Mouse (Mus musculus): ENCODE measurements at regions not wholly inside any gene's neighbourhood (a gene's known extent, or its start where the extent isn't known, plus 50 kb on each side); places are given as distances from the start of the nearest gene placed in this dataset.

DNA sequence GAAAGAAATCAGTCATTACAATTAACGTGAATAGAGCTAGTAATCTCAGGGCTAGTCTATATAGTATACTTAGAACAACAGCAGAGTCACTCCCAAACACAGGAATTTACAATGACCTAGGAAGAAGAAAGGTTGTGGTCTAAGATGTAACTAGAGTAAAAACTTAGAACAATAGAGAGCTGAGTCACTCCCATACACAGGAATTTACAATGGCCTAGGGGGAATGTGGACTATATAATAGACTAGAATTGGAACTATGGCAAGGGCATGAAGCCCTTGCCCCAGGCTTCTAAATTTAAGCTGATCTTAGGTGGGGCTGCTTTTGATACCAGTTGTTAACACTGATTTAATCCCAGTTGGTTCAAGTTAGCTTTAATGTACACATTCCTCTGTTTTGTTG, 1956.9 kb upstream of the Cdh20 start:
- DNase-seq = no peak

DNA sequence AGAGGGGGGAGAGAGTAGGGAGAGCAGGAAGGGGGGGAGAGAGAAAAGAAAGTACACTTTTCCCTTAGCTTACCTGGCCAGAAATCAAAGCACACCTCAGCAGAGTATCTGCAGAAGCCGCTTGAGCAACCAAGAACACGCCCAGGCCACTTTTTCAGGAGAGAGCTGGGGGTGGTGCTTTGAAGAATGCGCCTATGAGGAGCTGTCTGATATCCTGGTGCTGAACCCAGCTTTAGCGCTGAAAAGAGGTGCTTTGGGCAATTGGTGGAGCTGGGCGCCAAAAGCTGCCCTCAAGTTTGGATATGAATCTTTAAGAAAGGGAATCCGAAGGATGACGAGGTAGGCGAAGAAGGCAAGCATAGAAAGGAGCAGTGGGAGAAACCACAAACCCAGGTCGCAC, 1943.3 kb upstream of the Cdh20 start:
- peak in 1 of 2 experiments; percentile 2 for DNase-seq

DNA sequence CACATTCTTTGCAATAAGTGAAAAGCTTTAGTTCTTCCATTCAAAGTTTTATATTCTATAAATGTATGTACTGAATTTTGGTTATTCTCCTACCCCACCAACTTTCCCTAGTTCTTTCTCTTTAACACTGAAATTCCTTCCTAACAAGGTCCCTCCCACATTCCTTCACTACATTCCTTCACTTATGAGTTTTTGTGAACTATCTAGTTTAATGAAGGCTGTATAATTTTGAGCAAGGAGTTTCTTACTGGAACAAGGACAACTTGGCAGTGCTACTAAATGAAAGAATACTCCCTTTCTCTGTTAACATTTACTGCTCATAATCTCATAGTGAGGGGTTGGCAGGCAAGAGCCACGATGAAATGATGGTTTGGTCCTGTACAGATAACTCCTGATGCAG, 1905.9 kb upstream of the Cdh20 start:
- DNase-seq = no peak

DNA sequence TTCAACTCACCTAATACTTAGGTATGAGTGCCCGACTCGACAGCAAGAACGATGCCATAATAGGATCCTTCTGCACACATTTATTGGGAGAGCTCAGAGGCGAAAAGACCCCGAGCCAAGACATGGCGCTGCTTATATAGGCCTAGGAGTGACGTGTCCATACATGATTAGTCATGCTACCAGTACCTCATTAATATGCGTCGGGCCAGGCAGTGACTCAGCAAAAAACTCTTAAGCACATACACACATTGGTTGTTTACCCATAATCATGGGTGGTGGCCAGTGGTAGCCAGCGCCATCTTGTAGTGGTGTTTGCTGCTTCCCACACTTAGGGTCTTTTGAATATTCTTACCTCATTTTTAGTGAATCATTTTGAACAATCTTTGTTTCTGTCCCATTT, 1889.2 kb upstream of the Cdh20 start:
- DNase-seq = no peak

DNA sequence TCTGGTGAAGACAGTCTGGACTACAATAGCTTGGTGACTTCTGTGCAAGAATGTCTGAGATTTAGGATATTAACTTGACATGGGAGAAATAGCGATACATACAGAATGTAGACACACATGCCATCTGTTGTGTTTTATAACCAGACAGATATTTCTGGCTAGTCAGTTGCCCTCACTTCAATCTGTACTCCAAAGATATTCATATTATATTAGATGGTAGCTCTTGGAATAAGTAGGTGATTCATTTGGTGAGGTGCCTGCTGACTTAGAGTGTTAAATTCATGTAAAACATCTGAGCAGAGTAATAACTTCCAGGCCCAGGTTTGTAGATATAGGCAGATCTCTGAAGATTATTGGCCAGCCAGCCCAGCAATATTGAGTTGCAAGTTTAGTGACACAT, 1869.2 kb upstream of the Cdh20 start:
- no peak for DNase-seq

DNA sequence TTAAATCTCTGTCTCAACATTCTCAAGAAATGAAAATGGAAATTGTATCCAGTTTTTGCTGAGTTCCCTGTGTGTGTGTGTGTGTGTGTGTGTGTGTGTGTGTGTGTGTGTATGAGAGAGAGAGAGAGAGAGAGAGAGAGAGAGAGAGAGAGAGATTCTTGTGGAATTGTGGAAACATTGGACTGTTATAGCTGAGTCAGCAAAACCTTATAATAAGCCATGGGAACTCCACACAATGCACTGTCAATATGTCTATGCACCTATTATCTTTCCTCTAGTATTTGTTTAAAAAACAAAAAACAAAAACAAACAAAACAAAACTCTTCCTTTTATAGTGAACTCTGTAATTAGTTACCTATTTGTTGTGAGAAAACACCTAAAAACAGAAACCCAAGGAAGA, 1845.2 kb upstream of the Cdh20 start:
- no peak for DNase-seq
